Mouse (Mus musculus) hindbrain, embryonic 15.5 days (tissue): Measurements from ENCODE around the gene Tspan9. TPM values are rescaled to one million over a fixed set of nuclear protein-coding genes. Genes with fewer than 3 reads are reported as not detected.

Experiments
- ATAC-seq: fragments of 200-750 bp; cut with Nextera tagmentation; 2 replicates; pipeline ENCODE4 v1.8.0; 2017; ENCODE audit warnings: low read depth, moderate number of reproducible peaks, moderate TSS enrichment; ENCODE audit not compliant: low FRiP score
- H3K27ac ChIP-seq: fragments of 300-500 bp; sonication (generic); replicated peaks from 2 replicates; pipeline ENCODE4 v1.5.1; 2015; ENCODE audit warnings: mild to moderate bottlenecking, inconsistent platforms
- H3K27me3 ChIP-seq: fragments of 300-500 bp; sonication (generic); 2 replicates; pipeline ENCODE4 v1.6.1; 2015; ENCODE audit warnings: control low read depth, inconsistent platforms
- H3K36me3 ChIP-seq: fragments of 300-500 bp; sonication (generic); 2 replicates; pipeline ENCODE4 v1.6.1; 2015; ENCODE audit warnings: control low read depth, inconsistent platforms
- H3K4me1 ChIP-seq: fragments of 300-500 bp; sonication (generic); replicated peaks from 2 replicates; pipeline ENCODE4 v1.6.1; 2015; ENCODE audit warnings: control low read depth, inconsistent platforms
- H3K4me2 ChIP-seq: fragments of 300-500 bp; sonication (generic); 2 replicates; pipeline ENCODE4 v1.6.1; 2015; ENCODE audit warnings: moderate library complexity, mild to moderate bottlenecking, inconsistent platforms
- H3K4me3 ChIP-seq: fragments of 300-500 bp; sonication (generic); 2 replicates; pipeline ENCODE4 v1.5.1; 2015; ENCODE audit warnings: mild to moderate bottlenecking, inconsistent platforms
- H3K9ac ChIP-seq: fragments of 300-500 bp; sonication (generic); 2 replicates; pipeline ENCODE4 v1.6.1; 2015; ENCODE audit warnings: inconsistent platforms
- H3K9me3 ChIP-seq: fragments of 300-500 bp; sonication (generic); 2 replicates; pipeline ENCODE4 v1.6.1; 2016; ENCODE audit warnings: control low read depth, inconsistent platforms
- WGBS: fragments of 180-500 bp; shearing (Covaris S2); methylation state at CpG from one replicate; pipeline ENCODE4 v1.1.7; 2015; 5-methylcytosine and 5-hydroxymethylcytosine counted together
- polyA plus RNA-seq: library from polyadenylated mRNA; unstranded; fragments of >200 nt; fragmentation: Nextera tagmentation; extraction: Ambion mirVana; gene quantifications from 2 replicates; pipeline ENCODE4 v1.2.1, GENCODE M21; 2015

The Tspan9 gene
- polyA plus RNA-seq: 54.2 and 54.4 TPM in 2 replicates

GRCm38 (mm10) chr6:128143390-128144020 lies at the start of gene Tspan9:
Tspan9 (minus strand) TSS chr6:128143594.
- H3K4me1 ChIP-seq: peaks cover 21% of the 10 kb centered on the region
- H3K36me3 ChIP-seq: no peaks in the 10 kb centered on the region
- H3K4me3 ChIP-seq: peak within 1 kb of the TSS; percentile 73
- H3K9ac ChIP-seq: peak within 1 kb of the TSS; percentile 62
- ATAC-seq: peak; percentile 86
- H3K27ac ChIP-seq: peak within 1 kb of the TSS; percentile 46
- H3K4me2 ChIP-seq: peak within 1 kb of the TSS; percentile 99
- WGBS: under 1% methylated on average over 38 of the region's 56 CpGs
- H3K27me3 ChIP-seq: no peaks in the 10 kb centered on the region
- no peaks in the 10 kb centered on the region for H3K9me3 ChIP-seq

- Histone ChIP-seq H3K4me1 (no peaks in the 10 kb centered on the region), H3K36me3 (no peaks in the 10 kb centered on the region), H3K9me3 (no peaks in the 10 kb centered on the region), H3K4me3 (no peak overlapping the region), H3K27ac (no peak overlapping the region), H3K4me2 (no peak overlapping the region), H3K27me3 (no peaks in the 10 kb centered on the region), H3K9ac (no peak overlapping the region)
- 56% methylated on average over 2 of the region's 2 CpGs for WGBS
- ATAC-seq: no peak
These were observed 40.1 kb upstream of the Tspan9 start for GRCm38 (mm10) chr6:128183521-128183920.

GRCm38 (mm10) chr6:128181176-128181575 lies 37.8 kb upstream of the Tspan9 start:
- 72% methylated on average over 5 of the region's 5 CpGs for WGBS
- ATAC-seq: no peak
- H3K36me3 ChIP-seq: no peaks in the 10 kb centered on the region
- no peak overlapping the region for H3K4me3 ChIP-seq
- H3K9ac ChIP-seq: no peak overlapping the region
- no peaks in the 10 kb centered on the region for H3K9me3 ChIP-seq
- H3K4me2 ChIP-seq: no peak overlapping the region
- H3K27ac ChIP-seq: no peak overlapping the region
- H3K4me1 ChIP-seq: no peaks in the 10 kb centered on the region
- no peaks in the 10 kb centered on the region for H3K27me3 ChIP-seq

- no peaks in the 10 kb centered on the region for H3K36me3 ChIP-seq
- WGBS: 100% methylated on average over 1 of the region's 1 CpGs
- ATAC-seq: no peak
- H3K4me1 ChIP-seq: no peaks in the 10 kb centered on the region
- H3K4me3 ChIP-seq: no peak overlapping the region
- no peaks in the 10 kb centered on the region for H3K9me3 ChIP-seq
- no peak overlapping the region for H3K27ac ChIP-seq
- H3K4me2 ChIP-seq: no peak overlapping the region
- no peak overlapping the region for H3K9ac ChIP-seq
- no peaks in the 10 kb centered on the region for H3K27me3 ChIP-seq
These were observed 36.3 kb upstream of the Tspan9 start for GRCm38 (mm10) chr6:128179651-128180050.

- Histone ChIP-seq H3K9ac (no peak overlapping the region), H3K4me3 (no peak overlapping the region), H3K9me3 (no peaks in the 10 kb centered on the region), H3K36me3 (no peaks in the 10 kb centered on the region), H3K4me1 (no peaks in the 10 kb centered on the region), H3K27ac (no peak overlapping the region), H3K27me3 (no peaks in the 10 kb centered on the region), H3K4me2 (no peak overlapping the region)
- 73% methylated on average over 5 of the region's 5 CpGs for WGBS
- no peak for ATAC-seq
These were observed 35.9 kb upstream of the Tspan9 start for GRCm38 (mm10) chr6:128179247-128179646.

- Histone ChIP-seq H3K36me3 (no peaks in the 10 kb centered on the region), H3K4me3 (no peak overlapping the region), H3K4me2 (no peak overlapping the region), H3K27me3 (no peaks in the 10 kb centered on the region), H3K27ac (no peak overlapping the region), H3K9me3 (no peaks in the 10 kb centered on the region), H3K4me1 (no peaks in the 10 kb centered on the region), H3K9ac (no peak overlapping the region)
- no peak for ATAC-seq
- 93% methylated on average over 2 of the region's 2 CpGs for WGBS
These were observed 35.3 kb upstream of the Tspan9 start for GRCm38 (mm10) chr6:128178681-128179080.

GRCm38 (mm10) chr6:128168785-128169679 lies 25.6 kb upstream of the Tspan9 start:
- no peak for ATAC-seq
- H3K36me3 ChIP-seq: no peaks in the 10 kb centered on the region
- H3K9me3 ChIP-seq: no peaks in the 10 kb centered on the region
- H3K27ac ChIP-seq: no peak overlapping the region
- WGBS: 58% methylated on average over 6 of the region's 6 CpGs
- H3K9ac ChIP-seq: no peak overlapping the region
- no peaks in the 10 kb centered on the region for H3K4me1 ChIP-seq
- no peak overlapping the region for H3K4me2 ChIP-seq
- no peak overlapping the region for H3K4me3 ChIP-seq
- no peaks in the 10 kb centered on the region for H3K27me3 ChIP-seq

GRCm38 (mm10) chr6:128165564-128165963 lies 22.2 kb upstream of the Tspan9 start:
- no peaks in the 10 kb centered on the region for H3K27me3 ChIP-seq
- WGBS: 69% methylated on average over 2 of the region's 2 CpGs
- H3K9me3 ChIP-seq: no peaks in the 10 kb centered on the region
- H3K4me2 ChIP-seq: no peak overlapping the region
- H3K9ac ChIP-seq: no peak overlapping the region
- no peaks in the 10 kb centered on the region for H3K36me3 ChIP-seq
- ATAC-seq: no peak
- H3K4me3 ChIP-seq: no peak overlapping the region
- no peak overlapping the region for H3K27ac ChIP-seq
- no peaks in the 10 kb centered on the region for H3K4me1 ChIP-seq

- Histone ChIP-seq H3K9me3 (no peaks in the 10 kb centered on the region), H3K27ac (no peak overlapping the region), H3K27me3 (no peaks in the 10 kb centered on the region), H3K4me2 (no peak overlapping the region), H3K9ac (no peak overlapping the region), H3K4me1 (no peaks in the 10 kb centered on the region), H3K36me3 (no peaks in the 10 kb centered on the region), H3K4me3 (no peak overlapping the region)
- no peak for ATAC-seq
- 89% methylated on average over 8 of the region's 8 CpGs for WGBS
These were observed 21.2 kb upstream of the Tspan9 start for GRCm38 (mm10) chr6:128164632-128165031.

- Histone ChIP-seq H3K4me3 (no peak overlapping the region), H3K27me3 (no peaks in the 10 kb centered on the region), H3K9me3 (no peaks in the 10 kb centered on the region), H3K4me1 (no peaks in the 10 kb centered on the region; the same call in 1 of the 2 replicates), H3K4me2 (no peak overlapping the region), H3K27ac (no peak overlapping the region), H3K36me3 (no peaks in the 10 kb centered on the region), H3K9ac (no peak overlapping the region)
- WGBS: 86% methylated on average over 6 of the region's 6 CpGs
- no peak for ATAC-seq
These were observed 15.7 kb upstream of the Tspan9 start for GRCm38 (mm10) chr6:128159092-128159491.

GRCm38 (mm10) chr6:128158031-128158430 lies 14.6 kb upstream of the Tspan9 start:
- no peak overlapping the region for H3K4me3 ChIP-seq
- no peaks in the 10 kb centered on the region for H3K27me3 ChIP-seq
- no peaks in the 10 kb centered on the region for H3K9me3 ChIP-seq
- H3K36me3 ChIP-seq: no peaks in the 10 kb centered on the region
- H3K4me2 ChIP-seq: 0 out of 2 replicates have a peak overlapping the region, but pooled peaks have one; percentile 8
- 42% methylated on average over 12 of the region's 12 CpGs for WGBS
- no peak overlapping the region for H3K9ac ChIP-seq
- no peak; the same call in 1 of the 2 replicates for ATAC-seq
- no peaks in the 10 kb centered on the region; the same call in 1 of the 2 replicates for H3K4me1 ChIP-seq
- no peak overlapping the region for H3K27ac ChIP-seq

GRCm38 (mm10) chr6:128156476-128156875 lies 13.1 kb upstream of the Tspan9 start:
- no peak overlapping the region for H3K4me2 ChIP-seq
- H3K4me3 ChIP-seq: no peak overlapping the region
- no peak overlapping the region for H3K9ac ChIP-seq
- no peak overlapping the region for H3K27ac ChIP-seq
- no peaks in the 10 kb centered on the region for H3K27me3 ChIP-seq
- no peaks in the 10 kb centered on the region for H3K36me3 ChIP-seq
- no peaks in the 10 kb centered on the region for H3K9me3 ChIP-seq
- no peak for ATAC-seq
- 82% methylated on average over 4 of the region's 4 CpGs for WGBS
- no peaks in the 10 kb centered on the region; the same call in 1 of the 2 replicates for H3K4me1 ChIP-seq
